Mouse (Mus musculus) erythroblast, embryonic 14.5 days (primary cell): Measurements from ENCODE around the gene Myoc. TPM values are rescaled to one million over a fixed set of nuclear protein-coding genes. Genes with fewer than 3 reads are reported as not detected.

Experiments
- H3K27me3 ChIP-seq: 2 replicates; pipeline ENCODE4 v1.6.1; 2012; ENCODE audit warnings: inconsistent platforms; ENCODE audit not compliant: control insufficient read depth
- H3K36me3 ChIP-seq: 2 replicates; pipeline ENCODE4 v1.6.1; 2012; ENCODE audit warnings: mild to moderate bottlenecking, inconsistent platforms; ENCODE audit not compliant: control insufficient read depth
- H3K4me1 ChIP-seq: 2 replicates; pipeline ENCODE4 v1.6.1; 2012; ENCODE audit warnings: inconsistent platforms; ENCODE audit not compliant: control insufficient read depth
- H3K4me3 ChIP-seq: replicated peaks from 2 replicates; pipeline ENCODE3; 2012; ENCODE audit warnings: moderate library complexity, mild to moderate bottlenecking, inconsistent platforms
- H3K9me3 ChIP-seq: 2 replicates; pipeline ENCODE4 v1.6.1; 2012; ENCODE audit warnings: low read length, inconsistent platforms, mixed read lengths; ENCODE audit not compliant: control insufficient read depth
- GATA1 ChIP-seq: IDR thresholded peaks from 2 replicates; pipeline ENCODE4 v1.6.1; 2012; ENCODE audit warnings: low read length, inconsistent platforms, mixed read lengths
- TAL1 ChIP-seq: IDR thresholded peaks from 3 replicates; pipeline ENCODE4 v1.6.1; 2012; ENCODE audit warnings: low read length, inconsistent platforms, mixed read lengths
- polyA plus RNA-seq: library from polyadenylated mRNA; stranded (reverse); fragments of >175 nt; gene quantifications from 2 replicates; pipeline ENCODE4 v1.2.3, GENCODE M21; 2012

Gene Myoc
- polyA plus RNA-seq, 1 experiment = not detected

DNA sequence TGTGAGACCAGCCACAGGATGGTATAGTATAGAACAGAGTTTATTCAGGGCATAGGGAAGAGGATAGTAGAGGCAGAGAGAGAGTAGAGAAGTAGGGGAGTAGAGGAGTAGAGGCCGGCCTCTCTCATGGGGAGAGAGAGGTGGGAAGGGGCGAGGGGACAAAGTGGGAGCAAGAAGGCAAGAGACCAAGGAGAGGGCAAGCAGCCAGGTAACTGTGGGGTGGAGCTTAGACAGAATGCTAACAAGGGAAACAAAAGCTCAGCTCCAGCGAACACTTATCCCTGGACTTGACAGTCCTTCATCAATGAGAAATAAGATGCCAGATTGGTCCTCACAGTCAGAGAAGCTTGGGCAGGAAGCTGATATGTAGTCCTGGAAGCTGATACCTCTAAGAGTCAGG is 3.6 kb downstream of the Myoc start:
- Histone ChIP-seq H3K27me3 (no peaks in the 10 kb centered on the region), H3K4me1 (no peaks in the 10 kb centered on the region), H3K9me3 (no peaks in the 10 kb centered on the region), H3K36me3 (no peaks in the 10 kb centered on the region), H3K4me3 (no peak overlapping the region)
- TF ChIP-seq TAL1 (no peak), GATA1 (no peak)

DNA sequence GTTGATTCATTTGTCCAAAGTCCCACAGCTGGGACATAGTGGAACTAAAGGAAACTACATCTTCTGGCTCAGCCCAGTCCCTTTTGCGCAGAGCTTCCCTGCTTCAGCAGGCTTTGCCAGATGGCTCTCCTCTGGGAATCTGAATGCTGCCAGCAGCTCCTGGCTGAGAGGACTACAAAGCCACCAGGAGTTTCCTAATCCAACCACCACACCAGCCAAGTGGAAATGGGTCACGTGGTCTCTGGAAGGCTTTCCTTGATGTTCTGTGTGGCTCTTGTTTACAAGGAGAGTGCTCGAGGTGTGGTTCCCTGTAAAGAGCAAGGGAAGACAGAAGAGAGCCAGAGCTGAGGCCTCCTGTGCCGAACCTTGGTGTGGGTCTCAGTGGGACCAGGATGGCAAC is 4.8 kb downstream of the Myoc start:
- Histone ChIP-seq H3K4me1 (no peaks in the 10 kb centered on the region), H3K36me3 (no peaks in the 10 kb centered on the region), H3K9me3 (no peaks in the 10 kb centered on the region), H3K4me3 (no peak overlapping the region), H3K27me3 (no peaks in the 10 kb centered on the region)
- TF ChIP-seq TAL1 = no peak
- no peak for TF ChIP-seq GATA1

DNA sequence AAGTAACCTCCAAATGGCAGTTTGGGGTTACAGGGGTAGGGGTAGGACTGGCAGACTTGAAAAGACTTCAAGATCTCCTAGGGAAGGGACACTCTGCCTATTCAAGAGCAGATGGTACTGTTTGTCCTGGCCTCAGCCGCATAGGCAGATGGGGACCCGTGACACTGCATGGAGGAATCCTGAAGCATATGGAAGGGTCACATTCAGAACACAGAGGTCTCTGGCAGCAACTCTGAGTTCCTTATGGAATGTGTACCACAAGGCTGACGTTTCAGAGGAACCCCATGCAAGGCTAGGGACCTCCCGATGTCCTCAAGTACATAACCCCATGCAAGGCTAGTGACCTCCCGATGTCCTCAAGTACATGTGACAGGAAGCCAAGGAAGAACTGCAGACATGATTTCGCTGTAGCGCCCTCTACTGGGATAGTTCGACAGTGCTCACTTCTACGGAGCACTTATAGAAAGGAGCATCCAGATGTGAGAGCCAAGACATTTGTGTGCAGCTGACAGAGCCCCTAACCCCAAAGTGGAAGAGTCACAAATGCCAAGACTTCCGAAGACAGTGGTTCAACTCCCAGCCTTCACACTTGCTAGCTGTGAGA is 7.2 kb downstream of the Myoc start:
- H3K36me3 ChIP-seq = no peaks in the 10 kb centered on the region
- no peaks in the 10 kb centered on the region for H3K27me3 ChIP-seq
- no peak overlapping the region for H3K4me3 ChIP-seq
- H3K9me3 ChIP-seq = no peaks in the 10 kb centered on the region
- no peaks in the 10 kb centered on the region for H3K4me1 ChIP-seq
- TF ChIP-seq TAL1 (no peak), GATA1 (no peak)

DNA sequence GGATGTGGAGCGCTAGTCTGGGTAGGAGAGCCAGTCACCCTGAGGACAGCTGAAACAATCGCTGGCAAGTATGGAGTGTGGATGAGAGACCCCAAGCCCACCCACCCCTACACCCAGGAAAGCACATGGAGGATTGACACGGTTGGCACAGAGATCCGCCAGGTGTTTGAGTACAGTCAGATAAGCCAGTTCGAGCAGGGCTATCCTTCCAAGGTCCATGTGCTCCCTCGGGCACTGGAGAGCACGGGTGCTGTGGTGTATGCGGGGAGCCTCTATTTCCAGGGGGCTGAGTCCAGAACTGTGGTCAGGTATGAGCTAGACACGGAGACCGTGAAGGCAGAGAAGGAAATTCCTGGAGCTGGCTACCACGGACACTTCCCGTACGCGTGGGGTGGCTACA is 9.5 kb downstream of the Myoc start:
- Histone ChIP-seq H3K4me3 (no peak overlapping the region), H3K27me3 (no peaks in the 10 kb centered on the region), H3K36me3 (no peaks in the 10 kb centered on the region), H3K4me1 (no peaks in the 10 kb centered on the region), H3K9me3 (no peaks in the 10 kb centered on the region)
- TF ChIP-seq TAL1 (no peak), GATA1 (no peak)

DNA sequence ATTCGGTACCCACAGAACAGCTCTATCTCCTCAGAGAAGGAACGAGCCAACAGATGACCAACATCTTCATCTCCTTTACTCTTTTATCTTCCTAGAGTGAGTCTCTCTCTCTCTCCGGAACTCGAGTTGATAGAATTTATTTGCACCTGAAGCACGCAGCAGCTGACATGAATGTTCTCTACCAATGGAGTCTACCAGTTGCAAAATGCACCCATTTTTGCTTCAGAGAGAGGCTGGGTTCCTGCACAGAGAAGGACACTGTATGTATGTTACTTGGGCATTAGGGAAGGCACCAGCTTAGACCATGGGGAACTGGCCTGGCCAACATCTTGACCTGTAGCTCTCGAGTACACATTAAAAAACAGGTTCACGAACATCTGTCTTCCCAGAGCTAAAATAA is 19.2 kb downstream of the Myoc start, which contains the start of gene Myocos:
Gene Myocos (minus strand): TSS at position 101 of the 400 bp plus-strand sequence.
- Histone ChIP-seq H3K4me1 (peaks cover 2% of the 10 kb centered on the region; the same call in 1 of the 2 replicates), H3K27me3 (no peaks in the 10 kb centered on the region), H3K4me3 (no peak within 1 kb of the TSS), H3K9me3 (no peaks in the 10 kb centered on the region), H3K36me3 (no peaks in the 10 kb centered on the region)
- no peak for TF ChIP-seq GATA1
- no peak for TF ChIP-seq TAL1

DNA sequence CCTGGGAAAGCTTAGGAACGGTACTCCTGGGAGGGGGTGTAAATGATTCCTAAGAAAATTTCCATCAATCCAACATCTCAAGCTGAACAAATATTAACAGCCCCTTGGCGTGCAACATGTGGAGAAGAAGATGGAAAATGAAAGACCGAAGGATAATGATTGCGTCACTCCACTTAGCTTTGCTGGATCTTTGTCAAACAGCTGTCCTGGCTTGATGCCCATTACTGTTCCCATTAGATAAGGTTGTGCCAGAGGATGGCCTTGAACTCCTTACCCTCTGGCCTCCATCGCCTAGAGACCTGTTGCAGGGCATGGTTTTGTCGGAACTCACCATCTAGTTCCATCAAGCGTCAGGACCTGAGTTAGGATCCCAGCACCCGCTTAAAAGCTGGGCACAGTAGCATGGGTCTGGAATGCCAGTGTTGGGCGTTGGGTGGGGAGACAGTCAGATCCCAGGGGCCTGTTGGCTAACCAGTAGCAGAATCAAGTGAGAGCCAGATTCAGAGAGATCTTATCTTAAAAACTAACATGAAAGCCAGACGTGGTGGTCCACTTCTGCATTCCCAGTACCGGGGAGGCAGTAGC is 21.4 kb downstream of the Myoc start:
- TF ChIP-seq GATA1 (no peak), TAL1 (no peak)
- H3K27me3 ChIP-seq = no peaks in the 10 kb centered on the region
- no peaks in the 10 kb centered on the region for H3K36me3 ChIP-seq
- H3K4me1 ChIP-seq = peaks cover 2% of the 10 kb centered on the region; the same call in 1 of the 2 replicates
- no peak overlapping the region for H3K4me3 ChIP-seq
- no peaks in the 10 kb centered on the region for H3K9me3 ChIP-seq

DNA sequence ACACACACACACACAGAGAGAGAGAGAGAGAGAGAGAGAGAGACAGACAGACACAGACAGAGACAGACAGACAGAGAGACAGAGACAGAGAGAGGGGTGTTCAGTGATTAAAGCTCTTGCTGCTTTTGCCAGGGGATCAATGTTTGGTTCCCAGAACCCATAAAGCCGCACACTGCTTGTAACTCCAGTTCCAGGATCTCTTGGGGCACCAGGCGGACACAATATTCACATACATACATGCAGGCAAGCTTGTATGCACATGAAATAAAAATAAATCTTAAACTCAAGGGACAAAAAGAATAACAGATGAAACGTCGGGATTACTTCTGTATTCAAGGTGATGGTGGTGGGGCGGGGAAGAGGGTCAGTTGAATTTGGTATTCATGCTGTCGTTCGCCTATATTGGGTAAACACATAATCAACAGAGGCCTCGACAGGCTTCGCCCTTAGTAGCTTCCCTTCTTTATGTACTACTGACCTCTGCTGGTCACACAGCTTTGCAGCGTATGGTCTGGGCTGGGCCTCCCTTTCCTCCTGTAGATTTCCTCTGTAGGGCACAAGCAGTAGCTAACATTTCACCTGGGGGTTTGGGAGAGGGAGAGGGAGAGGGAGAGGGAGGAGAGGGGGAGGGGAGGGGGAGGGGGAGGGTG is 26.0 kb downstream of the Myoc start:
- Histone ChIP-seq H3K4me1 (peaks cover 8% of the 10 kb centered on the region), H3K4me3 (no peak overlapping the region), H3K36me3 (peaks cover 12% of the 10 kb centered on the region), H3K9me3 (no peaks in the 10 kb centered on the region), H3K27me3 (peaks cover 4% of the 10 kb centered on the region)
- no peak for TF ChIP-seq TAL1
- no peak for TF ChIP-seq GATA1

DNA sequence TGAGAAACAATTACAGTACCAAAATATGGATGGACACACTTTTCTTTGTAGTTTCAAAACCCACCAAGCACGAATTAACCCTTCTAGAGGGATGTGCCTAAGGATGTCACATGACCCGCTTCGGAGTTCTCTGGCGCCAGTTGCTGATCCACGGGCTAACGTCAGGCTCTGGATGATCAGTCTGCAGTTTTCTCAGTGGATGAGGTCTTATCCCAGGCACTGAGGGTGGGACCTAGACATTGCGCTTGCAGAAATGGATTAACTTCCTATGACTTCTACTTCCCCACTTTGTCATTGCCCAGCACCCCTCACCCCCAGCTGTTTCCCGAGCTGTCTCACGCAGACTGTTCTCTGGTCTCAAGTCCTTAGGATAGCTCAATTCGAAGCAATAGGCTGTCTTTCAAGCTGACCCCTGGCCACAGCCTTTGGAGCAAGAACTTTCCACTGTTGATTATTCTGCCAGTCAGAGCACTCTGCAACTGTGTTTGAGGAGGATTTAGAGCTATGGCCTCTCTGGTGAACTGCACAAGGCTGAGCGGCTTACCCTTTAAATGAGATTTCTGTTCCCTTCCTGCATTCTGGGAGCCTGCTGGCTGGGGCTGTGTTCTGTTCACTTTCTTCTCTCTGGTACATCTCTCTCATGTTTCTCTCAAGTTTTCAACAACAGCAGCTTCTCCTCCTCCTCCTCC is 26.7 kb downstream of the Myoc start:
- peaks cover 5% of the 10 kb centered on the region for H3K4me1 ChIP-seq

DNA sequence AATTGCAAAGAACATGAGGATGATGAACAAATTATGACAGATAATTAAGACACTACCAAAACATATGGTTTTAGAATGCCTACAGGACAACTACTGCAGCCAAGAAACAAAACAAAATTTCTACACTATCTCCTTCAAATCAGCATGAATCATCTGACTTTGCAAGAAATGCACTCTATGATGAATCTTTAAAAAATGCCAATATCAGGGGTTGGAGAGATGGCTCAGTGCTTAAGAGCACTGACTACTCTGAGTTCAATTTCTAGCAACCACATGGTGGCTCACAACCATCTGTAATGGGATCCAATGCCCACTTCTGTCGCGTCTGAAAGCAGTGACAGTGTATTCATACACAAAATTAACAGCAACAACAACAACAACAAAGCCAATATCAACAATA is 54.8 kb downstream of the Myoc start:
- Histone ChIP-seq H3K27me3 (no peaks in the 10 kb centered on the region), H3K9me3 (no peaks in the 10 kb centered on the region), H3K4me1 (no peaks in the 10 kb centered on the region), H3K36me3 (peaks cover 98% of the 10 kb centered on the region), H3K4me3 (no peak overlapping the region)
- no peak for TF ChIP-seq GATA1
- TF ChIP-seq TAL1 = no peak

More for the DNA sequence above, 26.7 kb downstream of the Myoc start:
- H3K9me3 ChIP-seq = no peaks in the 10 kb centered on the region
- peak overlapping the region; percentile 36 for H3K4me3 ChIP-seq
- H3K36me3 ChIP-seq = peaks cover 19% of the 10 kb centered on the region
- H3K27me3 ChIP-seq = peaks cover 4% of the 10 kb centered on the region
- TF ChIP-seq GATA1 (no peak), TAL1 (no peak)
